Mouse (Mus musculus) embryo, embryonic 10 days (tissue): ENCODE results near the gene Tmem104.

Experiments
- DNase-seq: peaks from one replicate; pipeline ENCODE4 v3.0.0-alpha.2; 2015; ENCODE audit warnings: low spot score

Tmem104 gene

DNA sequence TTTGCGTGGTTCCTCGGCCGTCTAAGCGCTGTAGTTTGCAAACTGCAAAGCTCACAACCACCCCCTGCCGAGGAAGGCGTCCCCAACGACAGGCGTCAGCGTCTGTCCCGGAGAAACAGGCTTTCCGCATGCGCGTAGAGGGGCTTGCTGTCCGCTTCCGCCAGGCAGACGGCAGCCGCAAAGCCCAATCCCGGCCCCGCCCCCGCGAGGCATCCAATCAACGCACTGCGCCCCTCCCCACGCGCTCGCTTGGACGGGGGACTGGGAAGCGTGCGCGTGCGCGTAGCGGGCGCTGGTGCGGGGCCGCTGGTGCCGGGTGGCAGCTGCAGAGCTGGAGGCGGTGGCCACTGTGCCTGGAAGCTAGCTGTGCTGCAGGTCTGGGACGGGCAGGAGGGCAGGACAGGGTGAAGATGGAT, at the start of gene Tmem104:
Tmem104 (plus strand) TSS at position 264 of the 416 bp plus-strand sequence.
- peak; percentile 99 for DNase-seq

DNA sequence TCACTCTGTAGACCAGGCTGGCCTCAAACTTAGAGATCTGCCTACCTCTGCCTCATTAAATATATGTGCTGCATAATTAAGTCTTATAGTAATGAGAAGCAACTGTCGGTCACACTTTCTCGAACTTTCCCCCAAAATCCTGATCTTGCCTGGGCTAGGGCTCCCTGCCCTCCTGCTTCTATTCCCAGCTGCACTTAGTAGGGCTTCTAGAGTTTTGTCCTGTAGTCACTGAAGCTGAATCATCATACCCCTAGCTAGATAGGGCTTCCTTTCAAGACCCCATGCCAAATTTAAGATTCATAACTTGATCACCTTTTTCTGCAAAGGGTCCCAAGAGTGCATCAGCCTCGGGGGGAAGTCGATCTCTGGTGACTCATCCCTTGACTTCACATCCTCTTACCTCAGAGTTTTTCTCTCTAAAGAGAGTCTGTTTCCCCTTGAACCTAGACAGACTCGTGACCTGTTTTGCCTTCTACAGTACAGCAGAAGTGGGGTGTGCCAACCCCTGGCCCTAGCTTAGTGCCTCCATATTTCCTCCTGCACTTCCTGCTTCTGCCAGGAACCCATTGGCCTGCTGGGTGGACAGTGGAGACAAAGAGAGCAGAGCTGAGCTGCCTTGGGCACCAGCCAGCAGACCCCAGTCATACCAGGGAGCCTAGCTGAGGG, 48.6 kb upstream of the Tmem104 start:
- DNase-seq, result no peak

DNA sequence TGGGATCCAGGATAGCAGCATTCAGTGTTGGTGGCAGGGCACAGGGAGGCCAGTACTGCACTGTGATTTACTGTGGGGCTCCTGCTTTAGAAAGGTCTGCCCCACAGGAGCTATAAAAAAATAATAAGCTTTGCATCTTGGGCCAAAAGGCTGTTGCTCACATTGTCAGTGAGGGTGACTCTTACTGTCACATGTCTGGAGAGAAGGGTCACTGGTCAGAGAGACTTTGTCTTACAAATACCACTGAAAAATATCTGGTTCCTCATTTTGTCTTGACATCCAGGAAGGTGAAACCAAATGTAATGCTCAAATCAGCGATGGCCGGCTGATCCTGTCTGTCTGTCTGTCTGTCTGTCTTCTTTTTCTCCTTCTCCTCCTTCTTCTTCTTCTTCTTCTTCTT, 45.3 kb upstream of the Tmem104 start:
- DNase-seq, result no peak

DNA sequence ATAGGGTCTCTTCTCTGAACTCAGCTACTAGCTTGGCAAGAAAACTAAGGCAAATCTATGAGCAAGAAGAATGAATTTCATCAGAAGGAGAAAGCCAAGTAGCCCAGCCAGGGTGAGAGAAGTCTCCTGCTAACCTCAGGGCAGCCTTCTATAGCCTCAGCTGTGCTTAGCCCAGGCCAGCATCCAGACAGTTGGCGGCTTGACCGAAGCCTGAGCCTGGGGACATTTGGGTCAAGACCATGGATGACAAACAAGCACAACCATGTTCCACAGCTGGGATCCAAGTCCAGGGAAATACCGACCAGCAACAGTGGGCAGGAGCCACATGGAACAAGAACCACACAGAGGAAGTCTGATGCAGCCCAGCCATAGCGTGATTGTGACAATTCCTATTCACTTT, 39.5 kb upstream of the Tmem104 start:
- DNase-seq, result no peak

DNA sequence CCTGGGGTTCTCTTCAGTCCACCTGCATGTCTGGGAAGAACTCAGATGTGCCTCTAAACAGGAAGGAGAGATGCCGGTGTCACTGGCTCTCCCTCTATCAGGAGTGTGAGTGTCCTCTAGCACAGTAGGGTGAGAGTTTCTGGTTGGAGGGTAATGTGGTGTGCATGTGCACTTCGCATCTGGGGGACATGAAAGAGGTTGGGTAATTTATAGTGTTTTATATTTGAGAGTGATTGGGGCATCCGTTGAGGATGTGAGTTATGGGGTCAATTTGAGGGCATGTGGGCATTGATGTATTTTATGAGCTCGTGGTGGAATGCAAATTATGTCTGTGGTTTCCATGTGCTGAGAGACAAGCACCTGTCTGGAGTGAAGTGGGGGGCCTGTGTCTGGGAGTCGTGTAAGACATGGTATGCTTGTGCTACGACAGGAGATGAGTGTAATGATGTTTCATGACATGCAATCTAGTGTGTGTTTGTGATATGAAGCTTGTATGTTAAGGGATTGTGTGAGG, 36.5 kb upstream of the Tmem104 start:
- no peak for DNase-seq

DNA sequence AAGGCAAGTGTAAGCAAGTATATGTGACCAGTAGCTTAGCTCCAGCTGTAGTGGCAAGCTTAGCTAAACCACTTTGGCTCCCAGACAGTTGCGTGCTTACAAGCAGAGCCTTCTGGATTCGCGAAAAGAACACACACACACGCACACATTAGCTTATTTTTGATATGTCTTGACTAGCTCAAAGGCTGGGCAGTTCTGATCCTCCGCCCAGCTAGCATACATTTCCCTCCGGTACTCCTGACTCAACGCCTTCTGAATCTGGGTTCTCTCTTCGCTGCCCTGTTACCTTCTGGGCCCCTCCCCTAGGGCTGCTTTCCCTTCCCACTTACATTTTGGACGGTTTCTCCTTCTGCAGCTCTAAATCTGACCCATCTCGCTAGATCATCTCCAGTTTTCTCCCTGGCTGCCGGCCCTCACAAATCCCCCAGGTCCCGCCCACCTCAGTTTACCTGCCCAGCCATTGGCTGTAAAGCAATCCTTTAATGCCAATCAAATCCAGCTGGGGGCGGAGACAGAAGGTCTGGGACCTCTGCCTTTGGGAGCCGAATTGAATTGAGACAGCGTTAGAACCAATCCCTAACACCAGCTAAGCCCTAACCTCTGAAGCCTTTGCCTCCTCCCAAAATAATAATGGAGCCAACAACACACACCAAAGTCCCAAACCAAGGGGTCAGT, 35.4 kb upstream of the Tmem104 start:
- peak; percentile 90 for DNase-seq

DNA sequence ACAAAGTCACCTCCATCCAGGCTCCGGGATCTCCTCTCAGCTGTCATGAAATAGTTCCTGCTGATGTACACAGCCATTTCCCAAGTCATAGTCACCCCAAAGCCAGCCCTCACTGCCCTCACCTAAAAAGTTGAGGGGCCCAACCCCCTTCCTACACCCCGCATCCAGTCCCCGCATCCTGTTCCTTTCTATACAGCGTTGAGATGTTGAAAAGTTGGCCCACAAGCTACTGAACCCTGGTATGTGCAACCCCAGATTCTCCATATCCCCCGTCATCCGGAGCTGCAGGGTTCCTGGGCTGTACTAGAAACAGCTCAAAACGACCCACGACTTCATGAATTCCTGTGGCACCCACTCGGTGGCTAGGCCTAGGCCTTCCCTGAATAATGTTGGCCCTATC, 34.2 kb upstream of the Tmem104 start:
- no peak for DNase-seq

DNA sequence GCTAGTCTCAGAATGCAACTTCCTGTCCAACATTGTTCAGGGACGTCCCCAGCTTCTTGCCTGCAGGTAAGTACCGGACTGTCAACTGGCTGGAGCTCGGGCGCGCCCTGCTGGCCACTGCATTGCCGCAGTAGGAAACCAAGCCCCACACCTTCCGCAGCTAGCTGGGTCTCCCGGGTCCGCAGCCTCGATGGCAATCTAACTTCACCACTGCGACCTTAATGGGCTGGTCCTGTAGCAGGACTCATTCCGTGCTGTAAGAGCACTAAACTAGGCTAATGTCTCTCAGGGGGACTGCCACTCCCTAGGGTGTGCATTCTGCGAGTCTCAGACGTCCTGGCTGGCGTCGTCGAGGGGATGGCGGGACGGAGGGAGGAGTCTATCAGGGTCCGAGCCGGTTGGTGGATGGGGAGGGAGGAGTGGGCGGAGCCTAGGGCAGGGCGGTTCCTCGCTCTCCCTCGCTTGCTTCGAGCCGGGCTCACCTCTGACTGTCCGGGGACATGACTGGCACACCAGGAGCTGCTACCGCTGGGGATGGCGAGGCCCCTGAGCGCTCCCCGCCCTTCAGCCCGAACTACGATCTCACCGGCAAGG, 33.5 kb upstream of the Tmem104 start:
- peak; percentile 88 for DNase-seq

DNA sequence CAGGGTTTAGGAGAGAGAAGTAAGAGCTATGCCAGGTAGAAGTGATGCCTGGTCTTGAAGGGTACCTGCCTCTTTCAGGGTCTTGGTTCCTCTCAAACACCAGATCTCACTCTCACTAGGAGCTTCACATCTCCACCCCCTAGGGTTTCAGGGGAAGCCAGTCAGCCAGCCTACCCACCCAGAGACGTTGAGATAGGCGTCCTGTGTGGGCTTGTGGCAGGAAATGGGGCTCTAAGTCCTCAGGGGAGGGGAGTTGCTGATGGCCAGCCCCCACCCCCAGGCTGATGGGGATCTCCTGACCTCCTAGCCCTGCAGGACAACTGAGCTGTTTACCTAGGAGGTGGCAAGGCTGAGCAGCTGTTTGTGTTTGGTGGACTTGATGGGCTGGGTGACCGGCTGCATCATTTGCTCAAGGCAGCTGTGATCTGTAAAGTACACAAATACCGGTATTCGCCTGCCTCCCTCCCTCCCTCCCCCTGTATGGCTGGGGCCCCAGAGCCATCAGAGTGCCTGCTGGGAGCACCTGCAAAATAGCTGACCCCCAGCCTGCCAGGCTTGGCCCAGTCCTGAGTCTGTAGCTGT, 32.1 kb upstream of the Tmem104 start:
- no peak for DNase-seq

DNA sequence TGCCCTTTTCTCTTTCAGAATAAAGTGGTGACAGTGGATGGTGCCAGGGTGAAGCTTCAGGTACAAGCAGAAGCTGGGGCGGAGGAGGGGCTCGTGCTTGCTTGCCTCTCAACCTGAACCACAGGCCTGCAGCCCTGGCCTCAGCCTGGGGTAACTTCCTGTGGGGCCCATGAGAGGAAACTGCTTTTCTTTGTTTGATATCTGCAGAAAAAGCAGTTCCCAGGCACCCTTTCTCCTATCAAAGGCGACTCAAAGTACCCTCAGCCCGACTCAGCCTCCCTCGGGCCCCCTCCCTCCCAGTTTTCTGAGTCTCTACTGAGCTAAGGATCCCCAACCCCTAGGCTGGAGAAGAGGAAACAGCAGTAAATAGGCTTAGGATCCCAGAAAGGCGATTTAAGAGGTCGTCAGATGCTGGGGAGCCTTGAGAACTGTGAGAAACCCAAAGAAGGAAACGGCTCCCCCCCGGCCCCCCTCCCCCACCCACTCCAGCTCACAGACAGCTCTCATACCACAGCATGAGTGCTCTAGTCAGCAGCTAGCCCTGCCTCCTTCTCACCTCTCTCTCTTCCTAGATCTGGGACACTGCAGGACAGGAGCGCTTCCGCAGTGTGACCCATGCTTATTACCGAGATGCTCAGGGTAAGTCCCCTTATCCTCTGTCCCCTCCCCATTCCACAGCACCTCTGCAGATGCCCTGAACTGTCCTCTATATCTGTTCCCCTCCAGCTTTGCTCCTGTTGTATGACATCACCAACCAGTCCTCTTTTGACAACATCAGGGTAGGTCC, 29.2 kb upstream of the Tmem104 start:
- no peak for DNase-seq

DNA sequence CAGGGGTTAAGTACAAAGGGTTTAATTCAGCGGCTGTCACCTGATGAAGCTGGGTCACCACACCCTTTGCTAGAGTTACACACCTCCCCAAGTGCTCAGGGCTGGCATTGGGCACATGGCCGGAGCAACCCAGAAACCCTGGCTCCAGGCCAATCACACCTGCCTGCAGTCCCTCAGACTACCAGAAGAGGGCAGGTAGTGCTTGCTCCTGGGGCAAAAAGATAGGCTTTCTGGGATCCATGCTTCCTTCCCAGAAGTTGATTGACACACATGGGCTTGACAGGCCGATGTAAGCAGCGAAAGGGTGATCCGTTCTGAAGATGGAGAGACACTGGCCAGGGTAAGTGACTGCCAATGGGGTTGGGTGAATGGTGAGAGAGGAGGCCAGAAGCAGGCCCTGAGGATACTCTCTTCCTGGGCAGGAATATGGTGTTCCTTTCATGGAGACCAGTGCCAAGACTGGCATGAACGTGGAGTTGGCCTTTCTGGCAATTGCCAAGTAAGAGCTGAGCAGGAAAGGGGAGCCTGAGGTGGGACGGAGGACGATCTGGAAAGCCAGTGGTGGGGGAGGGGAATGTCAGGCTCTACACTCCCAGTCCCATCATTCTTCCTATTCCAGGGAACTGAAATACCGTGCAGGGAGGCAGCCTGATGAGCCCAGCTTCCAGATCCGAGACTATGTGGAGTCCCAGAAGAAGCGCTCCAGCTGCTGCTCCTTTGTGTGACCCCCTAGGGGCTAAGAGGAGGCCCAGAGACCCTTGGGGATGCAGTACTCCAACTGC, 27.1 kb upstream of the Tmem104 start:
- DNase-seq, result peak; percentile 59

DNA sequence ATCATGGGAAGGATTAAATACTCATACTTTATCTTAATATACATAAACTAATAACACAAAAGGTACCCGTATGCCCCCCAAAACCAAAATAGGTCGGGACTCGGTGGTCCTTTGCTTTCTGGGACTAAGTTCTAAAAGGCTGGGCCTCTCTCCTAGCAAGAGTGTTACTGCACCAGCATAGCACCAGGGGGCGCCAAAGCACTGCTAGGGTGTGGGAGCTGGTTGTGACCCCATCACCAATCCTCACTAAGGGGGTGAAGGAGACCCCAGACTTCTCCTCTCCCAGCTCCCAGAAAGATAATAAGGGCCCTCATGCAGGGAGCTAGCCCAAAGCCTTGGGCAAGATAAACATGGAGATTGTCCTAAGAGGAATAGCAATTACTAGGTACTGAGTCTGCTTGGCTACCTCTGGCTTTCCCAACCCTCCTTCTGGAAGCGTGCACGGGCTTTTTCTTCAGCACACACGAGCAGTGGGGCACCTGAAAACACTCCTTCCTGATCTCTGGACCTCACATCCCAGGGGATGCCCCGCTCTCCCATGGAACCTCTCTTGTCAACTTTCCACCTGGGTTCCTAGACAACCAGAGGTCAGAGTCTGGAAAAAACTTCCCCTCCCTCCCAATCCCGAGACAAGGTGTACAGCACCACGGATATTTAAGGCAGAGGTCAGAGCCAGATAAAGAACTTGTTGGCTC, 26.3 kb upstream of the Tmem104 start:
- peak; percentile 89 for DNase-seq

DNA sequence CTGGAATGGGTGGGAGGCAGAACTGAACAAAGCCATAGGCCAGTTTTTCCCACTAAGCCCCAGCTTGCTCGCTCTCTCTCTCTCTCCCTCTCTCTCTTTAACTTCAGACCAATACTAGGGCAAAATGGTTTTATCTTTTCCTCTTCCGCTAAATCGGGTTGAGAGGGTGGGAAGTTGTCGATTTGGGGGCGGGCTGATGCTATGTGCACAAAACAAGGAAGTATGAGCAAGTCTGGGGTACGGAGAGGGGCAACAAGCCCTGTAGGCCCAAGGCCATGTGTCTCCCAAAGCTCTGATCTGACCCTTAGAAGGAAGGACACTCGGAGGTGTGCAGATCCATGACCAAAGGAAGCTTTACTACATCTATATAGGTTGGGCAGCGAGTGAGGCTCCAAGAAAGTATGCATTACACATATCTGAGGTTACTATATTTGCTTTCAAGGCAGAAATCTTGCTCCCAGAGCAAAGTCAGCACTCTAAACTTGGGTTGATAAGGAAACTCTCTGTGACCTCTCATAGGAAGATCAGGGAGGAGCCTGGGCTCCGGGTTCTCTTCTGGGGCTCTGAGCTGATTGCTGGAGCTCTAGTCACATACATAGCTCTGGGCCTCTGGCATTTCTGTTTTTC, 25.6 kb upstream of the Tmem104 start:
- DNase-seq, result no peak

DNA sequence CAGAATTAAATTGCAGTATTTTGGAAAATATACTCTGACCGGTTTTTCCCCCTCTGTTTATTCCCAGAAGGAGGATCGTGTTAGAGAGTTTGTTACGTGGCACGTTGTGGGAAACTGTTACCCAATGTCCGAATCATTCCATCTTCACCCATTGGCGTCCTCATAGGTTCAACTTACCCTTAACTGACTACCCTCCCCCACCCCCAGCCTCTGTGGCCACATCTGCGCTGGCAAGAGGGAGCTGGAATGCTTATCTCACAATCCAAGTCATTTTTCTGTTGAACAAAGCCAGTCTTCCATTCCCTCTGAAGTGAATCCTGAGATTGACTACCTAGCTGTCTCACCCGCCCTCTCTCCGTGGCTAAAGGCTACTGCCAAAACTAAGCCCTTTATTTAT, 25.1 kb upstream of the Tmem104 start:
- no peak for DNase-seq

DNA sequence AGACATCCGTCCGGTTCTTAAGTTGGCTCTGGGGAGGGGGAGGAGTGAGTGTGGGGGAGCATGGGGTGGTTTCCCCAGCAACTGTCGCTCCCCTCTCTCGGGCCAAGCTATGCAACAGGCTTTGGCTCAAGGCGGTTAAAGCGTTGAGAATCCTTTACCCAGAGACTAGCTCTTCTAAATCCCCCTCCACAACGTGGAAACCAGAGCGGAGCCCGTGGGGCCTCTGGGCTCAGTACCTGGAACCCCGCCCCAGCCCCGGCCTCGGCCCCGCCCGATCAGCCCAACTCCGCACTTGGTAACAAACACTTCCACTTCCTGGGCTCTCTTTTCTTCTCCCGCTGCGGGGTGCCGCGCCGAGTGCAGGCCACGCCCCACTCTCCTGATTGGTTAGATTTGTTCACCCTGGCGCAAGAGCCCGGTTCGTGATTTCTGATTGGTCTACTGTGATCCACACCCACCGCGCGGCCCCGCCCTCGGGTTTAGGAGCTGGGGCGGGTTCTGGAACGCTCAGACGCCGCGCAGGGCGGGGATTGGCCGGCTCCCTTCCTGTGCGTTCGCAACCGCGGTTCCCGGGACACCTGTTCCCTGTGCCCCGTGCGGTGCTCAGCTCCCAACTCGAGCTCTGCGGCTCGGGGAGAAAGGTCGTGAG, 24.3 kb upstream of the Tmem104 start, which contains the start of gene Slc9a3r1:
Slc9a3r1 (plus strand) TSS at position 510 of the 649 bp plus-strand sequence.
- peak; percentile 98 for DNase-seq

DNA sequence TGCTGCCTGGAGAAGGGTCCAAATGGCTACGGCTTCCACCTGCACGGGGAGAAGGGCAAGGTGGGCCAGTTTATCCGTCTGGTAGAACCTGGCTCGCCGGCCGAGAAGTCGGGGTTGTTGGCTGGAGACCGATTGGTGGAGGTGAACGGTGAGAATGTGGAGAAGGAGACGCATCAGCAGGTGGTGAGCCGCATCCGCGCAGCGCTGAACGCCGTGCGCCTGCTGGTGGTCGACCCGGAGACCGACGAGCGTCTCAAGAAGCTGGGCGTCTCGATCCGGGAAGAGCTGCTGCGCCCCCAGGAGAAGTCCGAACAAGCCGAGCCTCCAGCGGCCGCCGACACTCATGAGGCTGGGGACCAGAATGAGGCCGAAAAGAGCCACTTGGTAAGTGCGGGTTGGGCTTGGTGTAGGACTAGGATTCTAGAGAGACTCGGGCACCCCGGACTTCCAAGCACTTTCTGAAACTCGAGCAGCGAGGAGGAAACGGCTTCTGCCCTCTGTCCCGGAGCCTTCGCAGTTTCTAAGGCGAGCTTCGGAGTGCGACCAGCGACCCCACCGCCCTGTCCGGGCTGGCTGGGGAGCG, 23.6 kb upstream of the Tmem104 start:
- peak; percentile 78 for DNase-seq

DNA sequence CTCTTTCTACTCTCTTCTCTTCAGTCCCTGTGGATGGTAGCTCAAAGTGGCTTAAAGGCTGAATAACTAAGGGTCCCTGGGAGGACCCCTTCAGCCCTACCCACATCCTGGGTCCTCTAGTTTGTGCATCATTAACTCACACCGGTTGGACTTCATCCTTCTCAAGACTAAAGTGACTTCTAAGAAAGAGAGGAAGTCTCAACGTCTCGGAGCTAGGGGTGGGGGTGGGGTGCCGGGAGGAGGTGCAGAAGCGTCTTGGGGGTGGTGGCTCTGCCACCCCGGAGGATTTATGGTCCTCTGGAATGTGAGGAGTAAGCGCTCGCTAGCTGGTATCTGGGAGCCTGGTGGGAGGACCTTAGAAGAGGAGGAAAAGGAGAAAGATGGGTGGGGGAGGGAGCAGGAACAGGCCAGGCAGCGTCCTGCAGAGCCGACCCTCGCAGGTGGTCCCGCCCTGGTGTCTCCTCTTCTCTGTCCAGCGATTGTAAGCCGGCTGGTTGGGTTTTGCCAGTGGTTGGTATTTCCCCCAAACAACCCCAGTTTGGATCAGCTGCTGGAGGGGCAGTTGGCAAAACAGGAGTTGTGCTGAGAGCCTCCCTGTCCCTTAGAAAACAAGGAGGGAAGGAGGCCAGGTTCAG, 22.8 kb upstream of the Tmem104 start:
- no peak for DNase-seq

DNA sequence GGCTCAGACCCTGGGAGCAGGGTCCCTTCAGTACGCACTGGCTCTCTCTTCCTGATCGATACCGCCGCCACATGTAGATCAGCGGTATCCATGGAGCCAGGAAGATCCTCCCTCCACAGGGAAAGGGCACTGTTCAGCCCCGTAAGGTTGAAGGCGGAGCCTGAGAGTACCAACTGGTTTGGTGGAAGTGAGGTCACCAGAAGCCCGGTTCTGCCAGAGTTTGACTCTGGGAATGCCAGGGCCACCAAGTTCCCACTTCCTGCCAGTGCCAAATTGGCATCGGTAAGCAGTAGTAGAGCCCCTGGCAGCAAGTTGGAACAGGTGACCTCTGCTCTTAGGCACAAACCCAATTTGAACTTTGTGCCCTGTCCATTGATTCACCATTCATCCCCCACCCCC, 22.3 kb upstream of the Tmem104 start:
- DNase-seq, result peak; percentile 64

DNA sequence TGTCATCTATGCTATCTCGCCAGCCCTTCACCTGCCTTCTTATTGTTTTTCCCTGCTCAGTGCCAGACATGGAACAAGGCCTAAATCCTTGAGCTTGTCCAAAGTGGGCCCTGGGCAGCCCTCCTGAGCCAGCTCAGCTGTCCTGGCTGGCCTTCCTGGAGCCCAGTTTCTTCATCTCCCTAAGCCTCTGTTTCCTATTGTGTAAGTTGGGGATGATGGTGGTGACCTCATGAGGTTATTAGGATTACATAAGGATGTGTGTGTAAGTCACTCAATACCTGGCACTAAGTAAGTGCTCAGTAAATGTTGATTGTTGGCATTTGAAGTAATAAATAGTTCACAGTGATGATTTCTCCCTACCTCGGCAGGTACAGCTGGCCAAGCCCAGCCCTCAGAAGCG, 20.5 kb upstream of the Tmem104 start:
- no peak for DNase-seq
